Mouse (Mus musculus) forelimb bud, embryonic 11.5 days (tissue): ENCODE measurements around the gene Tgfa.

ENCODE experiments used
- DNase-seq: peaks from one replicate; pipeline ENCODE4 v3.0.0-alpha.2; 2012; ENCODE audit warnings: low read depth, low spot score

Gene Tgfa

DNA sequence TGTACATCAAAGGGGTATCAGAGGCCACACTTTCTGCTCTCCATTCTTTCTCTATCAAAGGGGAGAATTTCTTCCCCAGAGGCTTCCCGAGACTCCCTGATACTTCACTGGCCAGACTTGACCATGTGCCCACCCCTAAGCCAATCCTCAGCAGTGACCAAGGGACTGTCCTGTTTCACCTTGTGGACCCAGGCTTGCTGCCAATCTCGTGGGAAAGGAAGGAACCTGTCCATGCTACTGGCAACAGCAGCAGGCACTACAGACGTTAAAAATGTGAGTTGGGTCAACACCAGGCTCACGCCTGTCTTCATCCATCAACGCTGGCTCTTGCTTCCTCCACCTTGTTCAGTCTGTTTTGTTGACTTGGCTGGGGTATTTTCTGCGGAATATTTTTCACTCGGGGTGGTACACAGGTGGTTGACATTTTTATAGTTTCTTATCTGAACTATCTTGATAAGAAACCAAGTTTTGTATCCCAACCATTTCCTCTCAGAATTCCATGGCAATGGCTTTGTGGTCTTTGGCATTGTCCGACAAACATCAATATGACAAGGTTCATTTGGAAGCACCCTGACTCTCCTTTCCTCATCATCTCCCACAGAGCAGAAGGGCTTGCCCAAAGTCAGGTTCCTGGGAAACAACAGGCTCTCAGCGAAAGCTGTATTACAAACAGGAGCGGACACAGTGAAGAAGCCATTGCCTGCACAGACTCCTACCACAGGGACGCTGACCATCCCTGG is 6.1 kb upstream of the Tgfa start:
- DNase-seq: no peak

GRCm38 (mm10) chr6:86190622-86191021 is 4.4 kb upstream of the Tgfa start:
- no peak for DNase-seq

- no peak for DNase-seq
Observed at GRCm38 (mm10) chr6:86192978-86193377, 2.0 kb upstream of the Tgfa start.

DNA sequence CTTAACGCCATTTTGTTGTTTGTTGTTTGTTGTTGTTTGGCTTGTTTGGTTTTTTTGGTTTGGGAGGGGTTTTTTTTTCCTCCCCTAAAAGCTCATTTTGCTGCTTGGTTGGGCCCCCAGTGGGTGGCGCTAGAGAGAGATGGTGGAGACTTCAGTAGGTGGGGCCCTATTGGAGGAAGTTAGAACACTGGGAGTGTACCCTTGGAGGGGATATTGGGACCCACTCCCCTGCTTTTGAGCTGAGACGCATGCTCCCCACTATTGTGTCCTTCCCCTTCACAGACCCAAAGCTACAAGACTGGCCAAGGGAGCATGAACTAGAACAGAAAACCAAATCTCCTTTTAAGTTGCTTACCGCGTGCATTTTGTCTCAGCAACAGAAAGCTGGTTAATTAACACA is 1.1 kb upstream of the Tgfa start:
- DNase-seq: no peak

GRCm38 (mm10) chr6:86196034-86196433 is 1.0 kb downstream of the Tgfa start:
- DNase-seq: no peak

GRCm38 (mm10) chr6:86197150-86197862 is 2.3 kb downstream of the Tgfa start:
- peak; percentile 40 for DNase-seq

DNA sequence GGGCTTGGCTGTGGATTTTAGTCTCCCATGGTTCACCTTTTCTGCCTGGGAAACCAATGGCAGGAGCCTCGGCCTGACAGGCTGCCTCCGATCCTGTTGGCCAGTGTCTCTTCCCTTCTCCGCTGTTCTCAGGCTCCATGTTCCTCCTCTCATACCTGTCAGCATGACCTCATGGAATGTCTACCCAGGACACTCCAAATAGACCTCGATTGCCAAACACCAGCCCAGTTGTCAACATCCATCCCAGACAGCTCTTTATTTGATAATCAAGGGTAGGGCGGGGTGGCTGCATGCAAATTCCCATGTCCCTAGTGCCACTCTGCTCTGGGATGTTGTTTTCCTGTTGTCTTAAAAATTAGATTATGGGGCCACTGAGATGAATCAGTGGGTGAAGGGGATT is 5.9 kb downstream of the Tgfa start:
- no peak for DNase-seq

GRCm38 (mm10) chr6:86203101-86203500 is 8.1 kb downstream of the Tgfa start:
- DNase-seq: no peak

DNA sequence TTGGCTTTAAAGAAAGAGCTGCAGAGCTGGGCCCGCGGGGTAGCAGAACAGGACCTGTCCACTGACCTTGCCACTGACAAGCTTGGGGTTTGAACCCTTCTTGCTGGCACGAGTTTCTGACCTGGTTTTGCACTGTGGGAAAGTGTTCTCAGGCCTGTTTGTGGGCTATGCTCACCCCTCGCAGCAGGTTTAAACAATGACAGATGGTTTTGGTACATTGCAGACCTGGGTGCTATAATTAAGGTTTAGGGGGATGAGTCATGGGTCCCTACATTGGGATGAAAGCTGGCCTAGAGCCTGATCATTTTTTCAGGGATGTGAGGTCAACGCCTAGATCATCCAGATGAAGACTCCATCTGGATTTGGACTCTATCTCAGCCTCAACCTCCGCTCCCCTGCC is 11.0 kb downstream of the Tgfa start:
- no peak for DNase-seq

DNA sequence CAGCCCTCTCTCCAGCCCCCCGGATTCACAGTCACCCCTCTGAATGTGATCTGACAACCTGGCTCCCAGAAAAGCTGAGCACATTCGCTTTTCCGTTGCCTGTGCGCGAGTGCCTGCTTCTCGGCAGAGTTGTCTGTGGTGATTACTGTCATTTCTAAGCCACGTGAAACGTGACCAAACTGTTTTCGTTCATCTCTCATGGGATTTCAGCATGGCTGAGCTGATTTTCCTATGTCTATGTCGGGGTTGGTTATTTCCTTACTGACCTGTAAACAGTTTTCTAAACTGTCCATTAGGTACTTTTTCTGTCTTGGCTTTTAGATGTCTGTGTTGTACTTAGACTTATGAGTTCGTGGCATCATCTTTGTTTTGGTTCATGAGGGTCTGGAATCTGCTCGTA is 12.0 kb downstream of the Tgfa start:
- no peak for DNase-seq

DNA sequence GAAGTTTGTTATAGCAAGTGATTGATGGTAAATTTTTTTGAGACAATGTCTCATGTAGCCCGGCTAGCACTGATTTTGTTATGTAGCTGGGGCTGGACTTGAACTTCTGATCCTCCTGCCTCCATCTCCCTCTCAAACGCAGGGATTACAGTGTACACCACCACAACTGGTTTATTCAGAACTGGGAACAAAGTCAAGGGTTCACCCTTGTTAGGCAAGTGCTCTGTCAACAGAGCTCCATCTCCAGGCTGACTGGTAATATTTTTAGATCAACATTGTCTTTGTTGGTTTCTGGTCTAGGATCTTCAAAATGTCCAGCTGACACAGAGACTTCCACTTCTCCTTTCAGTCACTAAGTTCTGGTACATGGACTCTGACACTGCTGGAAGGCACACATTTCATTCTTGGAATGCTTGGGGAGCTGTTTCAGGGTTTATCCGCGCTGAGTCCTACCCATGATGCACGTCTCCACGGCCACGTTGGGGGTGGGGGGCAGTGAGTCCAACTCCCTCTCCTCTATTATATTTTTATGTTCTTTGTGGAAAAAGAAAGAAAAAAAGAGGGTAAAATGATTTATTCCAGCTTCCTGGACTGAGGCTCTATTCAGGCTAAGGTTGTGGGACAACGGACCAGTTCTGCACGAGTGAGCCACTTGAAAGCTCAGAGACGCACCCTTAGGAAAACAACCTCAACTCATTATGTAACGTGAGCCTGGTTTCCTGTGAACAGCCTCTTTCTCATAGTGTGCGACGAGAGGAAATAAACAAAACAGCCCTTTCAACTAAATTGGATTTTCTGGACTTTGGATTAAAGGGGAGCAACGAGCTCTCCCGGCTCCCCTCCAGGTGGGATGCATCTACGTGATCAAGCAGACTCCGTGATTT is 14.4 kb downstream of the Tgfa start:
- DNase-seq: peak; percentile 27

- no peak for DNase-seq
Observed at GRCm38 (mm10) chr6:86210017-86210408, 15.0 kb downstream of the Tgfa start.

DNA sequence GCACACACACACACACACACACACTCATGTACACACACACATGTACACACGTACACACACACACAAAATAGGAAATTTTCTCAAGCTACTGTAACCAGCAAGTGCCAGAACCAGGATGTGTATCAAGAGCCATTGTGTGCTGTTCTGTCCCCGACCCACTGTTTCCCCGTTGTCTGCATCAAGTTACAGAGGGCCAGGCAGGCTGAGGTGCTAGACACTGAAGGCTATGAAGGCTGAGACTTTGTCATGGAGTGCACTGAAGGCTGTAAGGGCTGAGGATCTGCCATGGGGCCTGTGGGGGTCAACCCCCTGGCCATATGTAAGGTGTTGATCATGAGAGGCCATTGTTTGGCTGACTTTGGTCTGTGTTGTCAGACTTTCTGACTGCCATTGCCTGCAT is 15.6 kb downstream of the Tgfa start:
- no peak for DNase-seq

GRCm38 (mm10) chr6:86211081-86211763 is 16.2 kb downstream of the Tgfa start:
- DNase-seq: no peak

- no peak for DNase-seq
Observed at GRCm38 (mm10) chr6:86212871-86213640, 18.0 kb downstream of the Tgfa start.

DNA sequence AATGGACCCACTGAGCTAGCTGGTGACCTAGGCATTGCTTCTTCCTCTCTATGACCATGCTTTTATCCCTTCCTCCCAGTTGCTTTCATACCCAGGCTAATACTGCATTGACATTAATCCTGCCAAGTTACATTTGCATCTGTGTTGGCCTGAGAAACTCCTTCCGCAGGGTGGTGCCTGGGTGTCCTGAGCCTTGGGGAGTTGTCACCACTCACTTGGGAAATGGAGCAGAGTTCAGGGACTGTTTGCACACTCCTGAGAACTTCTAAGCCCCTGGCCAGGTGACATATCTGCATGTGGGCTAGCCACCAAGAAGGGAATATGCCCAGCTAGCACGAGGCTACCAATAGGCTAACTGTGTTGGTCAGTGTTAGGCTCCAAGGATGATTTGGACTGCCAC is 23.0 kb downstream of the Tgfa start:
- no peak for DNase-seq

DNA sequence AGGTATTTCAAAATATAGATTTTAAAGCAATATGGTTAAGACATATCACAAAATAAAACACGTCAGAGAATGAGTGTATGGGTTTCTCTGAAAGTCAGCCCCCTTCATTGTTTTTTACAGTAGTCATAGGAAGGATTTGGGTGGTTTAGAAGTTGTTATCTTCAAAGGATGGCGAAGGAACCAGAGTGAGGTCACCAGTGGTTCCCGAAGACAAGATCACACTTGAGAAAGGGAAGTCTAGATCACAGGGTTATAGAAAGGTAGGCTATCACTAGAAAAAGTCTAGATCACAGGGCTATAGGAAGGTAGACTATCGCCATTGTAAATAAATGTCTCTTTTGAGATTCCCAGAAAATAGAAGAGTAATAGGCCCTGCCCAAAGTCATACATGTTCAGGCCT is 23.7 kb downstream of the Tgfa start:
- DNase-seq: no peak

DNA sequence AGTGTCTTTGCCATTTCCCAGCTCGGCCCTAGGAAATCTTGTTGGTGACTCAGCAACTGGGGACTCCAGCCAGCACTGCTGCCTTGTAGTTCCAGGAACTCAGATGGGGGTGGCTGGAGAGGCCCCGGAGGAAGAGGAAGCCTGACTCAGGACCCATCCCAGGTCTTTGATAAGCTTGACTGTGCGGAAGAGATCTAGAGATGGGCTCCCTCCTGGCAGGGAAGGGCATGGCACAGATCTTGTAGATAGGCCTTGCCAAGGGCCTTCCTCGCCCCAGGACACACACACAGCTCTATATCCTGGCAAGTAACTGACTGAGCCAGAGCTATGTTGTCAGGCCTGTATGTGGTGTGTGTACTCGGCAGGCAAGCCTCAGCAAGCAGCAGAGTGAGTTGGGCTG is 24.5 kb downstream of the Tgfa start:
- DNase-seq: no peak

DNA sequence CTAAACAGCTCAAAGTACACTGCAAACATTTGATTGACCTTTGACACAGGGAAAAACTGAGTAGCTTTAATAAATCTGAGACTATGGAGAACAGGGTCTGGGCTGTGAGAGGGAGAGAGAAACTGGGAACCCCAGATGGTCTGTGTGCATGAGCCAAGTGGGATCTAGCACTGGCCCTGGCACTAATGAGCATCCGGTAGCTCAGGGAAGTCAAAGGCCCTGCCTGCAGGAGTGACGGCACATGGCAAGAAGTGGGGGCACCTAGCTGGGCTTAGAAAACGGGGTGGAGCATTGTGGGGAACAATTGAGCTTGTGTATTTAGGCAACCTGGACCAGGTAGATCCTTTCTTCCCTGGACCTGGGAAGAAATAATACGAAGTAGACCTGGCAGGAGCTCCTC is 25.1 kb downstream of the Tgfa start:
- no peak for DNase-seq

DNA sequence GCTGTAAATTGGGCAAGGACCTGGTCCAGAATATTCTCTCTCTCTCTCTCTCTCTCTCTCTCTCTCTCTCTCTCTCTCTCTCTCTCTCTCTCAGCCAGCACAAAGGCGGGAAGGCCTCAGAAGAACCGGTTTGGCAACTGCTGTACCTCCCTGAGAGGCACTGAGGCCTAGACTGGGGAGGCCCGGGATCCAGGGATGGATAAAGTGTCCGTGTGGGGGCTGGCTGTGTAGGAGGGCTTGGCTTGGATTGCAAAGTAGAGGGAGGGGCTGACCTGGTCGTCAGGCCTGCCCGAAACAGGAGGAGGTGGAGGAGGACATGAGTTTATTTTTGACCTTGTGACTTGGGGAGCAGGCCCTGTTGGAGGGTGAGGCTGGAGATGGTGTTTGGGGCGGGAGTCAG is 27.4 kb downstream of the Tgfa start:
- no peak for DNase-seq

- DNase-seq: no peak
Observed at GRCm38 (mm10) chr6:86225604-86226003, 30.6 kb downstream of the Tgfa start.
